Mouse (Mus musculus) CD4-positive, CD25-positive, alpha-beta regulatory T cell (primary cell): Measurements from ENCODE around the gene Mtfr2. TPM values are rescaled to one million over a fixed set of nuclear protein-coding genes. Genes with fewer than 3 reads are reported as not detected.

Experiments used
- polyA plus RNA-seq: library from polyadenylated mRNA; unstranded; fragments of 100-300 nt; shearing (Covaris generic); gene quantifications from one replicate; pipeline ENCODE4 v1.2.1, GENCODE M21; 2017

Gene Mtfr2
- polyA plus RNA-seq = 0.53 TPM

GRCm38 (mm10) chr10:20347285-20348214 lies at the start of gene Mtfr2:
TSS of gene Mtfr2 (plus strand) at chr10:20347770.

GRCm38 (mm10) chr10:20311918-20312735 lies 35.4 kb upstream of the Mtfr2 start, which contains the start of gene Bclaf1:
TSS of gene Bclaf1 (plus strand) at chr10:20312469.

Other genes starting within 250 kb of the Mtfr2 start
- 21.4 TPM for gene Map7, start 199.3 kb upstream of the Mtfr2 start, polyA plus RNA-seq
- 145 TPM for gene Bclaf1, start 35.3 kb upstream of the Mtfr2 start, polyA plus RNA-seq